Mouse (Mus musculus) cerebellum, postnatal 10 days (tissue): ENCODE data around the gene Cd300lg.

Experiments used
- DNase-seq, 2 experiments: peaks; one replicate each; pipeline ENCODE4 v3.0.0; 2021; ENCODE audit warnings: mixed read lengths in 2 of 2

Gene Cd300lg

GRCm38 (mm10) chr11:102053183-102053582, 11.9 kb downstream of the Cd300lg start:
- no peak for DNase-seq

- DNase-seq, result peak; percentile 80 to 86
These were observed 12.5 kb downstream of the Cd300lg start for GRCm38 (mm10) chr11:102053847-102054246.

GRCm38 (mm10) chr11:102061236-102061940, 20.1 kb downstream of the Cd300lg start:
- DNase-seq, result peak; percentile 89 to 91

- no peak for DNase-seq
These were observed 20.7 kb downstream of the Cd300lg start for GRCm38 (mm10) chr11:102061941-102062473.

- peak in 1 of 2 experiments; percentile 49 for DNase-seq
These were observed 21.8 kb downstream of the Cd300lg start for GRCm38 (mm10) chr11:102063076-102063475.

GRCm38 (mm10) chr11:102068969-102069368, 27.7 kb downstream of the Cd300lg start:
- DNase-seq, result peak in 1 of 2 experiments; percentile 35

- peak; percentile 56 to 70 for DNase-seq
These were observed 28.3 kb downstream of the Cd300lg start for GRCm38 (mm10) chr11:102069633-102070032.

- DNase-seq, result peak; percentile 62 to 69
These were observed 29.1 kb downstream of the Cd300lg start for GRCm38 (mm10) chr11:102070426-102070825.

- DNase-seq, result no peak
These were observed 31.4 kb downstream of the Cd300lg start for GRCm38 (mm10) chr11:102072729-102073128.

GRCm38 (mm10) chr11:102073722-102074121, 32.4 kb downstream of the Cd300lg start:
- DNase-seq, result no peak

- DNase-seq, result peak; percentile 64 to 82
These were observed 41.0 kb downstream of the Cd300lg start for GRCm38 (mm10) chr11:102082322-102082721.

- no peak for DNase-seq
These were observed 41.9 kb downstream of the Cd300lg start for GRCm38 (mm10) chr11:102083193-102083592.

- no peak for DNase-seq
These were observed 42.9 kb downstream of the Cd300lg start for GRCm38 (mm10) chr11:102084159-102084558.

GRCm38 (mm10) chr11:102086331-102086730, 45.0 kb downstream of the Cd300lg start:
- peak; percentile 68 to 71 for DNase-seq

GRCm38 (mm10) chr11:102087081-102087751, 45.9 kb downstream of the Cd300lg start:
- DNase-seq, result peak; percentile 88 to 89

GRCm38 (mm10) chr11:102087931-102088898, 46.9 kb downstream of the Cd300lg start, which contains the start of gene Mpp2:
Gene Mpp2, minus strand, starts transcription at chr11:102088515.
- peak; percentile 77 to 78 for DNase-seq

GRCm38 (mm10) chr11:102089088-102089808, 47.9 kb downstream of the Cd300lg start:
- DNase-seq, result peak; percentile 80 to 90

GRCm38 (mm10) chr11:102095676-102096075, 54.4 kb downstream of the Cd300lg start:
- DNase-seq, result no peak

GRCm38 (mm10) chr11:102096446-102096845, 55.1 kb downstream of the Cd300lg start:
- no peak for DNase-seq

GRCm38 (mm10) chr11:102096887-102097391, 55.6 kb downstream of the Cd300lg start:
- peak; percentile 80 to 85 for DNase-seq

GRCm38 (mm10) chr11:102101219-102101618, 59.9 kb downstream of the Cd300lg start, which contains the start of gene Ppy:
Gene Ppy, minus strand, starts transcription at chr11:102101319.
- DNase-seq, result no peak
